Mouse (Mus musculus) limb, embryonic 12.5 days (tissue): Measurements from ENCODE around the gene Lins1. TPM values are rescaled to one million over a fixed set of nuclear protein-coding genes. Genes with fewer than 3 reads are reported as not detected.
A peak's percentile ranks its signal among the peaks of the same experiment; 100 is the strongest.

Source experiments
- ATAC-seq: fragments of 200-750 bp; cut with Nextera tagmentation; 2 replicates; pipeline ENCODE4 v1.8.0; 2017; ENCODE audit warnings: low read depth, moderate TSS enrichment; ENCODE audit not compliant: insufficient number of reproducible peaks, insufficient read depth, low FRiP score, low TSS enrichment
- H3K27ac ChIP-seq: fragments of 300-500 bp; sonication (generic); 2 replicates; pipeline ENCODE4 v1.5.1; 2016; ENCODE audit warnings: mild to moderate bottlenecking, moderate library complexity
- H3K27me3 ChIP-seq: fragments of 300-500 bp; sonication (generic); 2 replicates; pipeline ENCODE4 v1.6.1; 2016; ENCODE audit warnings: mild to moderate bottlenecking, moderate library complexity
- H3K36me3 ChIP-seq: fragments of 300-500 bp; sonication (generic); 2 replicates; pipeline ENCODE4 v1.6.1; 2016; ENCODE audit warnings: mild to moderate bottlenecking, moderate library complexity
- H3K4me1 ChIP-seq: fragments of 300-500 bp; sonication (generic); replicated peaks from 2 replicates; pipeline ENCODE4 v1.6.1; 2016
- H3K4me2 ChIP-seq: fragments of 300-500 bp; sonication (generic); 2 replicates; pipeline ENCODE4 v1.6.1; 2016; ENCODE audit warnings: mild to moderate bottlenecking, moderate library complexity
- H3K4me3 ChIP-seq: fragments of 300-500 bp; sonication (generic); replicated peaks from 2 replicates; pipeline ENCODE4 v1.5.1; 2016; ENCODE audit warnings: mild to moderate bottlenecking
- H3K9ac ChIP-seq: fragments of 300-500 bp; sonication (generic); replicated peaks from 2 replicates; pipeline ENCODE4 v1.6.1; 2016; ENCODE audit warnings: mild to moderate bottlenecking, moderate library complexity
- H3K9me3 ChIP-seq: fragments of 300-500 bp; sonication (generic); 2 replicates; pipeline ENCODE4 v1.6.1; 2016; ENCODE audit warnings: mild to moderate bottlenecking, moderate library complexity
- WGBS: fragments of 180-500 bp; shearing (Covaris S2); methylation state at CpG from one replicate; pipeline ENCODE4 v1.1.7; 2016; 5-methylcytosine and 5-hydroxymethylcytosine counted together
- polyA plus RNA-seq: library from polyadenylated mRNA; unstranded; fragments of >200 nt; fragmentation: Nextera tagmentation; extraction: Ambion mirVana; gene quantifications from 2 replicates; pipeline ENCODE4 v1.2.1, GENCODE M21; 2016

Lins1 gene
- polyA plus RNA-seq, 1 experiment from 2014 or later, result 19.3 TPM

DNA sequence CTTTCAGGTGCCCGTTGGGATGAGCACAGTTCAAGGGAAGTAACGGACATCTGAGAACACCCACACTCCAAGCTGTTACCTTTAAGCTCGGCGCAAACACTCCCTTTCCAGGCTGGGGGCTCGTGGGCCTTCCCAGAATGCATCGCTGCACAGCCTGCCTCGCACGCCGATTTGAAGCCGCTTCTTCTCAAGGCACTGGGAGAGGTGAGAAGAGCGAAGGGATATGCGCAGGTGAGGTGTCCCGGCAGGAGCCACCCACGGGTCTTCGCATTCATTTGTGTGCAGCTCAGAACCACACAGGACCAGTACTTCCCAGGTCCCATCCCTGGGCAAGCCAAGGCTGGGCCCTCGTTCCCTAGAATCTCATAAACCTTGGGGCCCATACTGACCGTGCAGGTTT lies 43.7 kb downstream of the Lins1 start:
- Histone ChIP-seq H3K9ac (no peak overlapping the region), H3K36me3 (no peaks in the 10 kb centered on the region), H3K4me1 (no peaks in the 10 kb centered on the region), H3K4me3 (no peak overlapping the region), H3K9me3 (no peaks in the 10 kb centered on the region), H3K4me2 (no peak overlapping the region), H3K27me3 (no peaks in the 10 kb centered on the region), H3K27ac (no peak overlapping the region)
- ATAC-seq, result no peak
- 94% methylated on average over 17 of the region's 17 CpGs for WGBS

DNA sequence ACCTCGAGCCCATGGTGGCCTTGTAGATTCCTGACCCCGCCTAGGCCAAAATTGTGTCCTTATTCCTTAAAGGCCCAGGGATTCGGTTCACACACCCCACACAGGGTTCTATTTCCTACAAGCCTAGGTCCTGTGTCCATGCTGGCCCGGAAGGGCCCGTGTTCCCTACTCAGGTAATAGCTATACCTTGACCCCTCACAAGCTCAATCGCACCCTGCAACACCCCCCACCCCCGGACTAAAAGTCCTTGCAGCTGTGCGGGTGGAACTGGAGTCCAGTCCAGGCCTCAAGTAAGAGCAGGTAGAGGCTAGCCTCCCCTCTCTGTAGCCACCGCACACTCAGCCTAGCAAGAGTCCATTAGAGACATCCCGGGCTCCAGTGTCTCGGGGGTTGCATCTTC lies 44.2 kb downstream of the Lins1 start:
- H3K27me3 ChIP-seq, result no peaks in the 10 kb centered on the region
- H3K27ac ChIP-seq, result no peak overlapping the region
- H3K9me3 ChIP-seq, result no peaks in the 10 kb centered on the region
- no peak for ATAC-seq
- H3K4me1 ChIP-seq, result no peaks in the 10 kb centered on the region
- no peaks in the 10 kb centered on the region for H3K36me3 ChIP-seq
- WGBS, result 94% methylated on average over 11 of the region's 11 CpGs
- no peak overlapping the region for H3K4me3 ChIP-seq
- H3K9ac ChIP-seq, result no peak overlapping the region
- no peak overlapping the region for H3K4me2 ChIP-seq

DNA sequence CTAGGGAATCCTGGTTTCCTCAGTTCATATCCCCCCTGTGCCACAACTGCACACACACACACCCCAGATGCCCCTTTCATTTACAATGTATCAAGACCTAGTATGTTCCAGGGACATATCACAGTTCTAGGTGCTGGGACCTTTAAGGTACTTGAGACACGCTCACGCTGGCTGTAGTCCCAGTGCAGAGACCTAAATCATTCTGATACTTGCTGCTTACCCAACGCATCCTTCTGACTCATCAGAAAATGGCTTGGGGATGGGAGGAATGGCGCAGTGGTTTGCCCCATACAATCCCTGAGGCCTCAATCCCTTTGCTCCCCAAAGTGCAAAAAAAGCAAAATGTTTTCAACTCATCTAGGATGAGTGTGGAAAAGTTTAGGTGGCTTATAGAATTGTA lies 44.8 kb downstream of the Lins1 start:
- WGBS, result 96% methylated on average over 4 of the region's 4 CpGs
- H3K4me2 ChIP-seq, result no peak overlapping the region

DNA sequence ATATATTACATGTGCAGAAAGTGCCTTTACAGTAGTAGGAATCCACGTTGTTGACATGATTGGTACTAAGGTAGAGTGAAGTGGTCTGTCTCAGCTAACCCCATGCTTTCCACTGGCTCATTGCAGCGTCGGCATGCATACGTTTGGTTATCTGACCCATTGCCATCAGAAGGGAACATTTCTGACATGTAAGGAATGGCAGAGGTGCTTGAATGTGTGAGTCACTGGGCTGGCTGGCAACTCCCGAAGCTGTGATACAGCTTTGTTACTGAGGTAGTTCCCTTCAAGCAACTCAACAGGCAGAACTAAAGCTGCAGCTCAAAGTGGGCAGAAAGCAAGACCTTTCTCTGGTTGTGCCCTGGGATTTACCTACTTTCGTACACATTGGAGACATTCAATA lies 45.3 kb downstream of the Lins1 start:
- Histone ChIP-seq H3K9me3 (no peaks in the 10 kb centered on the region), H3K27me3 (no peaks in the 10 kb centered on the region), H3K36me3 (no peaks in the 10 kb centered on the region), H3K4me2 (no peak overlapping the region), H3K9ac (no peak overlapping the region), H3K4me1 (no peaks in the 10 kb centered on the region), H3K4me3 (no peak overlapping the region), H3K27ac (no peak overlapping the region)
- 93% methylated on average over 6 of the region's 6 CpGs for WGBS
- ATAC-seq, result no peak

More for the DNA sequence above, 44.8 kb downstream of the Lins1 start:
- ATAC-seq, result no peak
- no peaks in the 10 kb centered on the region for H3K9me3 ChIP-seq
- no peak overlapping the region for H3K4me3 ChIP-seq
- no peak overlapping the region for H3K9ac ChIP-seq
- no peaks in the 10 kb centered on the region for H3K27me3 ChIP-seq
- H3K36me3 ChIP-seq, result no peaks in the 10 kb centered on the region
- H3K4me1 ChIP-seq, result no peaks in the 10 kb centered on the region
- H3K27ac ChIP-seq, result no peak overlapping the region

DNA sequence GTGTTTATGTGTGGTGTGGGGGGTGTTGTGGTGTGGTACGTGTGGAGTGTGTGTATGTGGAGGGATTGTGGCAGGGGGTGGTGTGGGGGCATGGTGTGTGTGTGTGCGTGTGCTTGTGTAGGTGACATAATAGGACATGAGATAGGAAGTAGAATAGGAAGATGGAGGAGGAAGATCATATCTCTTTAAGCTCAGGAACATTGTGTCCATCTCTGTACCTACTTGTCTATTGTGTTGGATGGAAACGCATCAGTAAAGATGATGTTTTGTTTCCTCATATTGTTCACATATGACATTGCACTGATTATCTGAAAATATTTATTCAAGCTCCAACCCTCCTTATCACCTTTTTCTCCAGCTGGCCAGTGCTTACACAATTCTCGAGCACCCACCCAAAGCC lies 47.7 kb downstream of the Lins1 start:
- H3K9ac ChIP-seq, result no peak overlapping the region
- no peaks in the 10 kb centered on the region for H3K9me3 ChIP-seq
- H3K4me3 ChIP-seq, result no peak overlapping the region
- H3K27me3 ChIP-seq, result no peaks in the 10 kb centered on the region
- 88% methylated on average over 4 of the region's 4 CpGs for WGBS
- H3K36me3 ChIP-seq, result no peaks in the 10 kb centered on the region
- no peaks in the 10 kb centered on the region for H3K4me1 ChIP-seq
- H3K27ac ChIP-seq, result no peak overlapping the region
- H3K4me2 ChIP-seq, result no peak overlapping the region
- ATAC-seq, result no peak

DNA sequence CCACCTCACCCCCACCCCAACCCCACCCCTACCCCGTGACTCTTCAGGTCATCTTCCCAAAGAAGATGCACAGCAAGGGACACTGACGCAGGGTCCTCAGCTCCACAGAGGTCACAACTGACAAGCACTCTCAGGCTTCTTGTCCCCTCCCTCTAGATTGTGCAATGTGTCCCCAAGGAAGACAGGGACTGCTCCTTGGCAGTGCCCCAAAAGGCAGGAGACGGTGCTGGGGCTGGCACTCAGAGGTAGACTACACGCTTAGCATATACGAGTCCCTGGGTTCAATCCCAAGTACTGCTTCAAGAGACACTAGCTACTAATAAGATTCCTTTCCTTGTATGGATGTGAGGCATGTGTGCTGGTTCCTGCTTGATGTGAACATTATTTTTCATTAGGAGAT lies 51.3 kb downstream of the Lins1 start:
- no peak for ATAC-seq

DNA sequence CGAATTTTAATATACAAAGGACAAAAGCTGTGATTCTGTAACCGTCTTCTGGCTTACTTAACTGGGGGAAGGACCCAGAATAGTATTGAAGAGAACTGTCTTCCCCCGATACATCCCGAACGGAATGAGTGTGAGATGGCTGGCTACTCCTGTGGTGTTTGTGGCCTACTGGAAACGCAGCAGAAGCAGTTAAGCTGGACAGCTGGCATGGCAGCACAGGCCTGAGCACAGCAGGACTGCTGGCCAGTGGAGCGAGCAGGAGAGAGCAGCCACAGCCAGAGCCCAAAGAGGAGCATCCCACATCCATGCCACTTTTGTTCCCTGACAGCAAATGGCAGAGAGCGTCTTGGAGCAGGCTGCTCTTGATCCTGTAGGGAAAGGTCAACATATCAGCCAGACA lies 51.7 kb downstream of the Lins1 start:
- ATAC-seq, result no peak
- Histone ChIP-seq H3K4me3 (no peak overlapping the region), H3K9ac (no peak overlapping the region), H3K27me3 (no peaks in the 10 kb centered on the region), H3K4me1 (no peaks in the 10 kb centered on the region), H3K27ac (no peak overlapping the region), H3K4me2 (no peak overlapping the region), H3K36me3 (no peaks in the 10 kb centered on the region), H3K9me3 (no peaks in the 10 kb centered on the region)
- WGBS, result 69% methylated on average over 8 of the region's 8 CpGs

More for the DNA sequence above, 51.3 kb downstream of the Lins1 start:
- no peaks in the 10 kb centered on the region for H3K36me3 ChIP-seq
- no peak overlapping the region for H3K4me3 ChIP-seq
- no peak overlapping the region for H3K27ac ChIP-seq
- H3K9me3 ChIP-seq, result no peaks in the 10 kb centered on the region
- H3K4me2 ChIP-seq, result no peak overlapping the region
- no peaks in the 10 kb centered on the region for H3K27me3 ChIP-seq
- H3K4me1 ChIP-seq, result no peaks in the 10 kb centered on the region
- no peak overlapping the region for H3K9ac ChIP-seq
- 87% methylated on average over 5 of the region's 5 CpGs for WGBS

DNA sequence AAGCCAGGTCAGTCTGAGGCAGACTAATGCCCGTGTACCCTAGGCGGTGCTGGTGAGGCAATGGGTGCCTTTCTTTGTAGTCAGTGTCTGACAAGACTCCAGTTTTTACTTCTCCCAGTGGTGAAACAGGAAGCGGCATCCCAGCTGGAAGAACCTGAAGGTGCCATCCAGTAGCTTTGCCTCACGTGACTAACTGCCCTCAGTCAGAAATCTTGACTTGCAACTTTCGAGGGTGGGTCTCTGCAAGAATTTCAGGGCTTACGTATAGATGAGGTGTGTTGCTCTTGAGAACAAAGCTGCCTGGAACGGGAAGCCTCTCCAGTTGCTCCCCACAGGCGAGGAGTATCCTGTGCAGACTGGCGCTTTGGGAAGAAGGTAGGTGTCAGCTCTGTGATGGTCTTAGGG lies 53.7 kb downstream of the Lins1 start, which contains the start of gene Cers3:
Gene Cers3, plus strand, starts transcription at position 128 of the 405 bp plus-strand sequence.
- H3K27ac ChIP-seq, result no peak within 1 kb of the TSS
- ATAC-seq, result no peak
- H3K9me3 ChIP-seq, result no peaks in the 10 kb centered on the region

DNA sequence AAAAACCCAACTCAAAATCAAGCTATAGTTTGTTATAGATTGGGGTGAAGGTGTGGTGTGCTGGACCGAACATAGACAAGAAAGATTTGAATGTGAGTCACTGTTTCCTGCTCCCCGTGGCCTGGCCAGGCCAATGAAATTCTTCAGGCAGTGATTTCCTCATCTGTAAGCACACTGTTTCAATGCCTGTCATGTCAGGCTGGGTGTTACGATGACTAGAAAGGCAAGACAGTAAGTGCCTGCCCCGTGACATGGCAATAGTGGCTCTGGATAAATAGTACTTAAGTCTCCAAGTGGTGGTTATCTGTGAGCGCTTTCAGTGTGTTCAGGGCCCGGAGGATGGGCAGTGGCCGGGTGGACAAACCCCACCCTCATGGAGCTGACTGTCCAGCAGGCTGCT lies 57.3 kb downstream of the Lins1 start:
- Histone ChIP-seq H3K4me1 (peaks cover 8% of the 10 kb centered on the region; the same call in 1 of the 2 replicates), H3K36me3 (no peaks in the 10 kb centered on the region), H3K4me3 (no peak overlapping the region), H3K9me3 (no peaks in the 10 kb centered on the region), H3K4me2 (no peak overlapping the region), H3K9ac (no peak overlapping the region), H3K27ac (no peak overlapping the region), H3K27me3 (no peaks in the 10 kb centered on the region)
- 86% methylated on average over 7 of the region's 7 CpGs for WGBS
- ATAC-seq, result no peak

More for the DNA sequence above, 53.7 kb downstream of the Lins1 start, which contains the start of gene Cers3:
- Histone ChIP-seq H3K36me3 (no peaks in the 10 kb centered on the region), H3K9ac (no peak within 1 kb of the TSS), H3K27me3 (no peaks in the 10 kb centered on the region), H3K4me1 (no peaks in the 10 kb centered on the region), H3K4me3 (no peak within 1 kb of the TSS), H3K4me2 (no peak within 1 kb of the TSS)
- 69% methylated on average over 9 of the region's 9 CpGs for WGBS

DNA sequence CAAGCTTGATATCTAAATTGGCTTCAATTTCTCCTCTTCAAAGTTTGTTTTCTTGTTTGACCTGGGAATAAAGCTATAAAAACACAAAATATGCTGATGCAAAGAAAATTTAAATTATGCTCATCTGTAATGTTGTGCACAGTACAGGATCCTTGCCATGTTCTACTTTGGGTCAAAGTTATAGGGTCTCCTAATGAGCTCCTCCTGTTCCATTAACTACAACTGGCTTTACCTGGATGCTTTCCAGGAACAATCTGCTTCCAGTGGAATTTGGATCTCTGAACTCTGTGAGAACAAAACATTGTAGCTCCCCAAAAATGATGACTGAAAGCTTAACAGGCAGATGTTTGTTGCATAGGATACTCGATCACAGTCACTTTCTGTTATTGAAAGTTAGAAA lies 60.3 kb downstream of the Lins1 start:
- no peaks in the 10 kb centered on the region for H3K9me3 ChIP-seq
- H3K4me1 ChIP-seq, result peaks cover 8% of the 10 kb centered on the region
- WGBS, result 65% methylated on average over 1 of the region's 1 CpGs
- no peak overlapping the region for H3K4me2 ChIP-seq
- no peaks in the 10 kb centered on the region for H3K36me3 ChIP-seq
- no peaks in the 10 kb centered on the region for H3K27me3 ChIP-seq
- 0 out of 2 replicates have a peak overlapping the region, but pooled peaks have one; percentile 37 for H3K27ac ChIP-seq
- no peak for ATAC-seq
- no peak overlapping the region for H3K4me3 ChIP-seq
- H3K9ac ChIP-seq, result no peak overlapping the region

DNA sequence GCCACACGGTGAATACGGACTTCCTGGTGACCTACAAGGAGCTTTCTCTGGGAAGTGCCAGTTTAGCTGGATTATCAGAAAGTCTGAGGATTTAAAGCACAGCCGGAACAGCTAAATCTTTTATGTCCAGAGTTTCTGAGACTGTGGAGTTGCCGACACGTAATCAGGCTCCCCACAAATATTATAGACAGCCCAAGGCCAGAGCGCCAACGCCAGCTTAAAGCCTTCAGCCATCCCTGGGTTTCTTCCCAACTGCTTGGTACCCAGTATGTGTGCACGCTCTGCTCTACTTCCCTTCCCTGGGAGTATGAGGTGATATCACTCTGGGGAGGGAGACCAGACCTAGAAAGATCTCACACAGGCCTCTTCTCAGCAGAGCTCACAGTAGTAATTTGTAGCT lies 64.1 kb downstream of the Lins1 start:
- no peak overlapping the region for H3K9ac ChIP-seq
- ATAC-seq, result no peak
- no peak overlapping the region for H3K27ac ChIP-seq
- 68% methylated on average over 8 of the region's 8 CpGs for WGBS
- H3K36me3 ChIP-seq, result no peaks in the 10 kb centered on the region
- no peak overlapping the region for H3K4me3 ChIP-seq
- H3K4me1 ChIP-seq, result peaks cover 11% of the 10 kb centered on the region
- H3K4me2 ChIP-seq, result no peak overlapping the region
- no peaks in the 10 kb centered on the region for H3K27me3 ChIP-seq
- no peaks in the 10 kb centered on the region for H3K9me3 ChIP-seq

DNA sequence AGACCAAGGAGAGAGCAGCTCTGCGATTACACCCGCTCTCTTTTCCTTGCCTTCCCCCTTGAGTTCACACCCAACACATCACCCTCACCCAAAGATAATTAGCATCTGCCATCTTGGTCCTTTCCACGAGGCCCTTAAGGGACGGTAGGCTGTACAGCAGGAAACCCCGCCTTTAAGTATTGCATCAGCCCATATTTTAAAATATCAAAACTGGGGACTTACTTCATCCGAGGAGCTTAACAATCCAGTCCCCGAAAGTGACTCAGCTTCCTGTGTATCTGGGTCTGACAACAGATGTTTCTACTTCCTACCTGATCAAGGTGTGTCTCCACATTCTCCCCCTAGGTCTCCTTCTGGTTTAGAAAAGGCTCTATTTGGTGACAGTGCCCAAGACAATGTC lies 65.9 kb downstream of the Lins1 start:
- no peaks in the 10 kb centered on the region for H3K36me3 ChIP-seq
- no peaks in the 10 kb centered on the region for H3K9me3 ChIP-seq
- no peak overlapping the region for H3K27ac ChIP-seq
- peaks cover 4% of the 10 kb centered on the region for H3K4me1 ChIP-seq
- 85% methylated on average over 7 of the region's 7 CpGs for WGBS
- ATAC-seq, result no peak
- no peak overlapping the region for H3K9ac ChIP-seq
- H3K4me2 ChIP-seq, result no peak overlapping the region
- H3K4me3 ChIP-seq, result no peak overlapping the region
- no peaks in the 10 kb centered on the region for H3K27me3 ChIP-seq
